In the genomic region with DNA sequence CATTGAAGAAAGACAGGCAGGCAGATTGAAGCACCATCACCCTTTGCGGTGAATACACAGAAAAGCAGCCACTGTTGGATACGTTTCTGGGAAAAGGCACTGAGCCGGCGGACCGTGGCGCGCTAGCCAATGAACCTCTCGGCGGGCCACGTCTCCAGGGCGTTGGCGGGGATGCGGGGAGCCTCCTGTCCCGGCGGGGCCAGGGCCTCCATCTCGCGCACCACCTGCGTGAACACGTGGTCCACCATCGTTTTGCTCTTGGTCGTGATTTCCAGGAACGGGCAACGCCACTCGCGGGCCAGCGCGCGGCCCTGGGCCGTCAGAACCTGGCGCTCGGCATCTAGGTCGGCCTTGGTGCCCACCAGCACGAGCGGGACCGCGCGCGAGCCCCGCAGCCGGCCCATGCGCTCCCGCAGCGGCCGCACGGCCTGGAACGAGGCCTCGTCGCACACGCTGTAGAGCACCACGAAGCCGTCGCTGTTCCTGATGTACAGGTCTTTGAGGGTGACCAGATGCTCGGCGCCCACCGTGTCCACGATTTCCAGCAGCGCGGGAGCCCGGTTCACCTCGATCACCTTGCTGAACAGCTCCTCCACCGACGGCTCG, we compare ENCODE assay signal across 9 mouse cellular contexts. TPM values are rescaled to one million over a fixed set of nuclear protein-coding genes. Genes with fewer than 3 reads are reported as not detected.
DNase-seq lines count a peak whose midpoint lies in the region; ATAC-seq lines count a peak whose summit lies in the region.
"Had no signal": no experiment of that assay in that cellular context is flagged by ENCODE, and none has a peak within 500 bp of the region (broad histone marks: within the 10 kb centered on the region; RNA-seq: fewer than 3 reads in every experiment).

No protein-coding gene starts in this region.

- intact Hi-C loops in left cerebral cortex, postnatal 4 days (cut with DNase I), result no loop called here

- H3K36me3 ChIP-seq in kidney, embryonic 14.5 days (ENCODE audit: control insufficient read depth, insufficient read depth, low read length), result no peaks in the 10 kb centered on the region
- H3K36me3 ChIP-seq in embryonic facial prominence, embryonic 12.5 days, result no peaks in the 10 kb centered on the region
- no peaks in the 10 kb centered on the region for H3K36me3 ChIP-seq in intestine, embryonic 16.5 days (ENCODE audit: control insufficient read depth, insufficient read depth, low read length)

- H3K9me3 ChIP-seq in kidney, embryonic 14.5 days (ENCODE audit: control insufficient read depth, low read length), result no peaks in the 10 kb centered on the region
- H3K9me3 ChIP-seq in embryonic facial prominence, embryonic 12.5 days, result no peaks in the 10 kb centered on the region
- no peaks in the 10 kb centered on the region for H3K9me3 ChIP-seq in intestine, embryonic 16.5 days (ENCODE audit: control insufficient read depth, low read length)

- peaks cover 37% of the 10 kb centered on the region for H3K4me1 ChIP-seq in kidney, embryonic 14.5 days (ENCODE audit: control insufficient read depth, insufficient read depth, low read length)
- H3K4me1 ChIP-seq in embryonic facial prominence, embryonic 12.5 days, result peaks cover 26% of the 10 kb centered on the region
- H3K4me1 ChIP-seq in intestine, embryonic 16.5 days (ENCODE audit: control insufficient read depth, insufficient read depth, low read length), result peaks cover 16% of the 10 kb centered on the region

- ATAC-seq in kidney, embryonic 14.5 days (ENCODE audit: low FRiP score, low TSS enrichment), result peak; percentile 8
- no peak for ATAC-seq in embryonic facial prominence, embryonic 12.5 days (ENCODE audit: insufficient number of reproducible peaks, insufficient read depth, low FRiP score, low TSS enrichment)
- ATAC-seq in intestine, embryonic 16.5 days, result peak; percentile 21; the same call in 1 of the 2 replicates

- DNase-seq in kidney, postnatal 14 days, result no peak
- DNase-seq in neural tube, embryonic 10.5 days (ENCODE audit: extremely low spot score, low spot score), result peak; percentile 58
- DNase-seq in layer of hippocampus, postnatal 36 days, result no peak
- no peak for DNase-seq in adrenal gland, adult 2 months
- no peak for DNase-seq in left cerebral cortex, postnatal 4 days

- H3K9ac ChIP-seq in kidney, embryonic 14.5 days (ENCODE audit: low read depth, low read length), result peak overlapping the region; percentile 88
- H3K9ac ChIP-seq in embryonic facial prominence, embryonic 12.5 days, result peak overlapping the region; percentile 63
- H3K9ac ChIP-seq in intestine, embryonic 16.5 days (ENCODE audit: low read depth, low read length), result peak overlapping the region; percentile 70

- peak overlapping the region; percentile 98 for H3K27ac ChIP-seq in kidney, embryonic 14.5 days (ENCODE audit: low read depth, low read length)
- peak overlapping the region; percentile 51 for H3K27ac ChIP-seq in embryonic facial prominence, embryonic 12.5 days
- H3K27ac ChIP-seq in intestine, embryonic 16.5 days (ENCODE audit: low read length), result peak overlapping the region; percentile 78

- H3K4me2 ChIP-seq in kidney, embryonic 14.5 days (replicated peaks; ENCODE audit: low read depth, low read length), result peak overlapping the region; percentile 92
- H3K4me2 ChIP-seq in embryonic facial prominence, embryonic 12.5 days (replicated peaks), result peak overlapping the region; percentile 75
- peak overlapping the region; percentile 77 for H3K4me2 ChIP-seq in intestine, embryonic 16.5 days (ENCODE audit: low read depth, low read length)

- peak overlapping the region; percentile 60 for H3K4me3 ChIP-seq in kidney, embryonic 14.5 days (ENCODE audit: low read length)
- peak overlapping the region; percentile 54 for H3K4me3 ChIP-seq in embryonic facial prominence, embryonic 12.5 days
- H3K4me3 ChIP-seq in intestine, embryonic 16.5 days (ENCODE audit: low read length), result peak overlapping the region; percentile 60

- H3K27me3 ChIP-seq in kidney, embryonic 14.5 days (ENCODE audit: control insufficient read depth, insufficient read depth, low read length), result peaks cover 13% of the 10 kb centered on the region; the same call in 1 of the 2 replicates
- peaks cover 20% of the 10 kb centered on the region; the same call in 1 of the 2 replicates for H3K27me3 ChIP-seq in embryonic facial prominence, embryonic 12.5 days
- peaks cover 27% of the 10 kb centered on the region for H3K27me3 ChIP-seq in intestine, embryonic 16.5 days (replicated peaks; ENCODE audit: control insufficient read depth, insufficient read depth, low read length)
- H3K27me3 ChIP-seq: Patski had no signal

- WGBS in kidney, embryonic 14.5 days, result under 1% methylated on average over 63 of the region's 63 CpGs
- under 1% methylated on average over 63 of the region's 63 CpGs for WGBS in embryonic facial prominence, embryonic 12.5 days
- WGBS in intestine, embryonic 16.5 days, result under 1% methylated on average over 63 of the region's 63 CpGs

RNA-seq across cellular contexts. Expression of a gene that starts 0.5 kb away (rescaled TPM):
- polyA plus RNA-seq in kidney, embryonic 14.5 days (2014; fragmentation: Nextera tagmentation; extraction: Ambion mirVana), result 123 and 137 TPM in 2 replicates
- polyA plus RNA-seq in embryonic facial prominence, embryonic 12.5 days (2016; fragmentation: Nextera tagmentation; extraction: Ambion mirVana), result 24.4 and 28.1 TPM in 2 replicates
- 11.7 and 12.2 TPM in 2 replicates for polyA plus RNA-seq in intestine, embryonic 16.5 days (2015; fragmentation: Nextera tagmentation; extraction: Ambion mirVana)
- total RNA-seq in layer of hippocampus, postnatal 36 days (2021), result 1 to 10 TPM; 5.5 to 7.8 TPM
- total RNA-seq in adrenal gland, adult 2 months (2021), result under 1 TPM in 1 of 2 experiments, not detected in 1; 0.23 TPM
- 0.10 and 1.2 TPM in 2 replicates for polyA plus RNA-seq in adrenal gland, adult 2 months (2012; rRNA removed)
- total RNA-seq in left cerebral cortex, postnatal 4 days (2021), result 1 to 10 TPM; 2.2 to 2.8 TPM

RNA-seq across cellular contexts. Expression of a gene that starts 42.9 kb away (rescaled TPM):
- 16.5 and 18.8 TPM in 2 replicates for polyA plus RNA-seq in kidney, embryonic 14.5 days (2014; fragmentation: Nextera tagmentation; extraction: Ambion mirVana)
- polyA plus RNA-seq in embryonic facial prominence, embryonic 12.5 days (2016; fragmentation: Nextera tagmentation; extraction: Ambion mirVana), result 6.2 and 6.3 TPM in 2 replicates
- 2.7 and 3.5 TPM in 2 replicates for polyA plus RNA-seq in intestine, embryonic 16.5 days (2015; fragmentation: Nextera tagmentation; extraction: Ambion mirVana)
- 1 to 10 TPM in 1 of 2 experiments, under 1 TPM in 1; 0.40 to 1.0 TPM for total RNA-seq in layer of hippocampus, postnatal 36 days (2021)
- 10 to 100 TPM; 12.2 to 19.5 TPM for total RNA-seq in adrenal gland, adult 2 months (2021)
- 15.8 and 22.7 TPM in 2 replicates for polyA plus RNA-seq in adrenal gland, adult 2 months (2012; rRNA removed)
- total RNA-seq in left cerebral cortex, postnatal 4 days (2021), result under 1 TPM; 0.38 to 0.50 TPM

RNA-seq across cellular contexts. Expression of a gene that starts 52.7 kb away (rescaled TPM):
- 605 and 611 TPM in 2 replicates for polyA plus RNA-seq in kidney, embryonic 14.5 days (2014; fragmentation: Nextera tagmentation; extraction: Ambion mirVana)
- 602 and 657 TPM in 2 replicates for polyA plus RNA-seq in embryonic facial prominence, embryonic 12.5 days (2016; fragmentation: Nextera tagmentation; extraction: Ambion mirVana)
- polyA plus RNA-seq in intestine, embryonic 16.5 days (2015; fragmentation: Nextera tagmentation; extraction: Ambion mirVana), result 523 and 531 TPM in 2 replicates
- 100 to 1,000 TPM; 230 to 261 TPM for total RNA-seq in layer of hippocampus, postnatal 36 days (2021)
- 100 to 1,000 TPM; 327 to 470 TPM for total RNA-seq in adrenal gland, adult 2 months (2021)
- 210 and 254 TPM in 2 replicates for polyA plus RNA-seq in adrenal gland, adult 2 months (2012; rRNA removed)
- 100 to 1,000 TPM; 270 to 278 TPM for total RNA-seq in left cerebral cortex, postnatal 4 days (2021)
